Mouse (Mus musculus) thymus, adult 2 months (tissue): ENCODE results near the gene Mettl18. TPM values are rescaled to one million over a fixed set of nuclear protein-coding genes. Genes with fewer than 3 reads are reported as not detected.

Source experiments
- DNase-seq: peaks from one replicate; pipeline ENCODE4 v3.0.0; 2021
- H3K27ac ChIP-seq: fragments of 200-500 bp; 2 replicates; pipeline ENCODE4 v1.5.1; 2012; ENCODE audit warnings: low read length, control low read depth; ENCODE audit not compliant: control insufficient read depth, insufficient read depth
- H3K27me3 ChIP-seq: fragments of 200-500 bp; 2 replicates; pipeline ENCODE4 v1.6.1; 2012; ENCODE audit warnings: mild to moderate bottlenecking, low read length, moderate library complexity, mixed read lengths; ENCODE audit not compliant: control insufficient read depth, insufficient read depth
- H3K36me3 ChIP-seq: fragments of 200-500 bp; 2 replicates; pipeline ENCODE4 v1.6.1; 2012; ENCODE audit warnings: mild to moderate bottlenecking, low read length, moderate library complexity; ENCODE audit not compliant: control insufficient read depth, insufficient read depth
- H3K4me1 ChIP-seq: fragments of 200-500 bp; replicated peaks from 2 replicates; pipeline ENCODE4 v1.6.1; 2012; ENCODE audit warnings: low read length; ENCODE audit not compliant: control insufficient read depth, insufficient read depth
- H3K4me3 ChIP-seq: fragments of 200-500 bp; 2 replicates; pipeline ENCODE4 v1.5.1; 2012; ENCODE audit warnings: mild to moderate bottlenecking, low read length, control low read depth, moderate library complexity; ENCODE audit not compliant: control insufficient read depth, insufficient read depth
- CTCF ChIP-seq: fragments of 200-500 bp; IDR thresholded peaks from 2 replicates; pipeline ENCODE4 v1.5.1; 2012; ENCODE audit warnings: mild to moderate bottlenecking, control low read depth, low read length, moderate library complexity, borderline replicate concordance; ENCODE audit not compliant: control insufficient read depth, poor library complexity, insufficient read depth; ENCODE audit errors: extremely low read depth
- POLR2A ChIP-seq: fragments of 200-500 bp; IDR thresholded peaks from 2 replicates; pipeline ENCODE4 v1.6.1; 2012; ENCODE audit warnings: mild to moderate bottlenecking, low read length, control low read depth, moderate library complexity; ENCODE audit not compliant: control insufficient read depth, poor library complexity, insufficient read depth; ENCODE audit errors: extremely low read depth
- WGBS: fragments of 180-500 bp; shearing (Covaris S2); methylation state at CpG from one replicate; pipeline ENCODE4 v1.1.7; 2018; 5-methylcytosine and 5-hydroxymethylcytosine counted together
- polyA plus RNA-seq: library from polyadenylated mRNA; depleted of rRNA; stranded (reverse); fragments of >200 nt; gene quantifications from 2 replicates; pipeline ENCODE4 v1.2.3, GENCODE M21; 2012; rRNA removed

Gene Mettl18
- polyA plus RNA-seq, result 0.89 and 0.99 TPM in 2 replicates

DNA sequence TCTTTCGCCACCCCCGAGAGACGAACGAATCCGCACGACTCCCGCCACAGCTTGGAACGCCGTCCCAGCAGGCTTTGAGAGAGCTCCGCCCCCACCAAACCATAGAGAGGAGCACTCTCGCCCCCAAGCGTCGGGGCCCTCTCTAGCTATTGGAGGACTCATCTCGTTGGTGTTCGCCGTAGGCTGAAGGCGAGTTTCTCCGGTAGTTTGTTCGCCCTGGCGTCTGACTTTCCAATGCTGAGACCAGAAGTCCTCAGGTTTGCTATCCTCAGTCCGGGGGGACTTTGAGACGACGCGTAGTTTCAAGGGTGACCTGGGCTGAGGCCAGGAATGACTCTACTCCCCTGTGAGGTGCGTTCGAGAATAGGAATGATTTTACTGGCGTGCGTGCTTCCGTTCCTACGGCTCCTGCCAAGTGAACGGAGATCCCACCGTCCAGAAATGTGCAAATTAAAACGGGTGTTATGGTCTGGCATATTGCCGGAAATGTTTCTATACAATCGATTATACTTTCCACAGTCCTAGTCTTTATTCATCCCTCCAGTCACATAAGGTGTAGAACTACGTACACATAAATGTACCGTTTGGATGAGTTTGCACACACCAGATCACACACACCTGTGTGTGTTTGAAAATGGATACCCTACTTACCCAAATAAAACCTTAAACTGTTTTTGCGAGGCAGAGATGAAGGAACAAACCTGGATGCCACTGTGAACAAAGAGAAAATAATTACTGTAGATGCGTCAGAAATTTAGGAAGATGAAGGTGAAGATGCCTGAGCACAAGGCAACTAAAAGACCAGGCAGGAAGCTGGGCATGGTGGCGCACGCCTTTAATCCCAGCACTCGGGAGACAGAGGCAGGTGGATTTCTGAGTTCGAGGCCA lies at the start of gene Mettl18, which contains the start of gene BC055324:
Mettl18 (plus strand) TSS at position 169 of the 888 bp plus-strand sequence.
BC055324 (minus strand) TSS at position 76 of the 888 bp plus-strand sequence.
- Histone ChIP-seq H3K27ac (peak within 1 kb of the TSS; percentile 76), H3K4me1 (no peaks in the 10 kb centered on the region), H3K36me3 (no peaks in the 10 kb centered on the region), H3K4me3 (peak within 1 kb of the TSS; percentile 94), H3K27me3 (no peaks in the 10 kb centered on the region)
- 1% methylated on average over 43 of the region's 43 CpGs for WGBS
- TF ChIP-seq CTCF (no peak; the same call in 1 of the 2 replicates), POLR2A (peak; percentile 43; the same call in 1 of the 2 replicates)
- DNase-seq, result peak; percentile 90

DNA sequence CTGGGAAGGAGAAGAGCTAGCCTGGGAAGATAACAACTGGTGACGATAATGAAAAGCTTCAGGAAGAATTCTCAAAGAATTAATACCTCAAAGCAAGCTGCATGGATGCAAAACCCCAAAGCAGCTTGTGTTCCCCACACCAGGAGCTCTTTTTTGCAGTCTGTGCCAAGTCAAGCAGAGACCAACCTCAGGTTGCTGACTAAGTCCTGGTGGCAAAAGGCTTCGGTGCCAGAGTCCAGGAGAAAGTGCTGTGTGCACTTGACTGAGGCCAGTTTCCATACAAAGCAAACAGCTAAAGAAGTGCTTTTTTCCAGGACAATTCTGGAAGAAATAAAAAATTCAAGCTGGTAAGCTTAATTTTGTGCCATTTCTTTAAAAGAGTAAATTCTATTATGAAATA lies 41.3 kb upstream of the Mettl18 start:
- 97% methylated on average over 2 of the region's 2 CpGs for WGBS

DNA sequence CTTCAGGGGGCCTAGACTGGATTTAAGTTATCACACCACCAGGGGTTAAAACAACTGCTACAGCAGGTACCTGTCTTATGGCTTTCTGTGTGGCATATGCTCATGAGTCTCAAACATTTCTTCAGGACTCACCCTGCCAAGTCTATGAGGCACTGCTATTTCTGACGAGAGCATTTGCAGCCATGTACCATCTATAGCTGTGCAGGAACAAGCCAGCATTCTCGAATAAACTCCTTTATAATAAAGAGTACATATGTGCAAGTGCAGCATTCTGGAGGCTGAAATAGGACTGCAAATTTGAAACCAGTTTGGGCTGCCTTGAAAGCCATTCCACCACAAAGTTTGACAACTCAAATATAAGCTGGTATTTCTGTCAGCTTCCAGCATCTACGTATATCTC lies 36.7 kb upstream of the Mettl18 start:
- Histone ChIP-seq H3K4me1 (no peaks in the 10 kb centered on the region), H3K27me3 (no peaks in the 10 kb centered on the region), H3K27ac (no peak overlapping the region), H3K36me3 (peaks cover 42% of the 10 kb centered on the region), H3K4me3 (no peak overlapping the region)
- TF ChIP-seq CTCF, result no peak
- no peak for TF ChIP-seq POLR2A
- DNase-seq, result no peak
- WGBS, result 95% methylated on average over 3 of the region's 3 CpGs

More for the DNA sequence above, 41.3 kb upstream of the Mettl18 start:
- Histone ChIP-seq H3K27ac (no peak overlapping the region), H3K4me3 (no peak overlapping the region), H3K27me3 (no peaks in the 10 kb centered on the region), H3K36me3 (peaks cover 73% of the 10 kb centered on the region), H3K4me1 (no peaks in the 10 kb centered on the region)
- DNase-seq, result no peak
- no peak for TF ChIP-seq CTCF
- TF ChIP-seq POLR2A, result no peak

DNA sequence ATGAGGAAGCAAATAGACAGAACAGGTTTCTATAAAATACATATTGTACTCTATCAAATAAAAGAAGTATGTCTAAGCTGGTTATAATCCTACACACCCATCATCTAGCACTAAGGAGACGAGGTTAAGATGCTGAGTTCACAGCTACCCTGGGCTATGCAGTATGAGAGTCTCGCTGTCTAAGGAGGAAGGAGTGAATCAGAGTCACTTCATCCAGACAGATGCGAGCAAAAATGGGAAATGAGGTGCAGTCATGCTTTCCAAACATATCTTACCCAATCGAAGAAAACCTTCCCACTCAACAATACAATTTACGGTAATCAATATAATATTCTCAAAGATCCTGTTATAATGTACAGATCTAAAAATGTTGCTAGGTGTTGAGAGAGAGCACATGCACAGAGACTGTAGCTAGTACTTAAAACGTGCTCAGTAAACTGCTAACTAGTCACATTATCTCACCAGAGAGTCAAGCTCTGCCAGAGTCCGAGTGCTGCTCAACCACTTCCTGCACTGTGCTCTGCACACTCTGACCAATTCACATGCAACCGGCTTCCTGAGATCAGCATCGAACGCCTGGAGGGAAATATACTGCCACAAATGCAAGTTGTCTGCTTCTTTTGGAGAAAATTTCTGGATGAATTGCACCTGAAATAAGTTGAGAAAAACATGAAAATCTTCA lies 30.5 kb upstream of the Mettl18 start:
- Histone ChIP-seq H3K4me1 (no peaks in the 10 kb centered on the region), H3K36me3 (peaks cover 25% of the 10 kb centered on the region), H3K4me3 (no peak overlapping the region), H3K27me3 (no peaks in the 10 kb centered on the region), H3K27ac (no peak overlapping the region)
- 58% methylated on average over 10 of the region's 10 CpGs for WGBS
- DNase-seq, result no peak
- TF ChIP-seq POLR2A, result no peak

DNA sequence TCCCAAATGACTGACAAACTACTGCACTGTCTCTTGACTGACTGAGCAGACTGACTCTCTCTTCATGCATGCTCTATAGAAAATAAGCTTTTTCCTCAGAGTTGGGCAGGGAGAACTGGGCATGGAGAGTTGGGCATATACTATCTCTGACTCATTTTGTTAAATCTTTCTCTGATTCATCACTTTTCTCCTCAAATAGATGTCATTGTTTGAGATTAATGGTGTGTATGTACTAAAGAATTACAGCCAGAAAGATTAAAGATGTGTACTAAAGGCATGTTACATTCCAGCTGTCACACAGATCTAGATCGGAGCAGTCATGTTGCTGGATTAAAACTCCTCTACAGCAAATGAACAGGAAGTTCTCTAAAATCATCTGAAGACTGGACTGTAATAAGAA lies 20.2 kb upstream of the Mettl18 start:
- H3K4me1 ChIP-seq, result no peaks in the 10 kb centered on the region
- WGBS, result 94% methylated on average over 1 of the region's 1 CpGs
- H3K36me3 ChIP-seq, result peaks cover 16% of the 10 kb centered on the region; the same call in 1 of the 2 replicates
- DNase-seq, result no peak
- H3K27me3 ChIP-seq, result no peaks in the 10 kb centered on the region
- H3K27ac ChIP-seq, result no peak overlapping the region
- no peak for TF ChIP-seq POLR2A
- no peak for TF ChIP-seq CTCF
- no peak overlapping the region for H3K4me3 ChIP-seq

DNA sequence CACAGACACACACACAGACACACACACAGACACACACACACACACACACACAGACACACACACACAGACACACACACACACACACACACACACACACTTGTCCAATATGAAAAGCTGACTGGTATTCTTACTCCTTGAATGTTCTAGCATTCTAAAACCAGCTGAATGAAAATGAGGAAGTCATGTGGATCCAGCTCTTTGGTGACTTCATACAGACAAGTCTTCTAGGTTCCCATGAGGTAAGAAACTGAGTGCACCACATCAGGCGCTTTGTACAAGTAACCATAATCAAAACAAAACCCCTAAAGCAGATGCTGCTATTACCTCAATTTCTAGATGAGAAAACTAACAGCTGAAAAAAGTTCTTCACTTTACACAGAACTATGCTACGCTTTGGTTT lies 19.6 kb upstream of the Mettl18 start:
- Histone ChIP-seq H3K4me3 (no peak overlapping the region), H3K4me1 (no peaks in the 10 kb centered on the region), H3K36me3 (peaks cover 16% of the 10 kb centered on the region; the same call in 1 of the 2 replicates), H3K27me3 (no peaks in the 10 kb centered on the region), H3K27ac (no peak overlapping the region)
- no peak for TF ChIP-seq CTCF
- TF ChIP-seq POLR2A, result no peak
- WGBS, result 93% methylated on average over 2 of the region's 2 CpGs
- DNase-seq, result no peak
